Mouse (Mus musculus) heart, embryonic 13.5 days (tissue): ENCODE results near the gene Fance. TPM values are rescaled to one million over a fixed set of nuclear protein-coding genes. Genes with fewer than 3 reads are reported as not detected.

ENCODE experiments used
- ATAC-seq: fragments of 200-750 bp; cut with Nextera tagmentation; 2 replicates; pipeline ENCODE4 v1.8.0; 2017; ENCODE audit warnings: moderate TSS enrichment; ENCODE audit not compliant: insufficient number of reproducible peaks, low FRiP score, low TSS enrichment; ENCODE audit errors: extremely low read depth
- H3K27ac ChIP-seq: fragments of 300-500 bp; sonication (generic); replicated peaks from 2 replicates; pipeline ENCODE4 v1.5.1; 2015; ENCODE audit warnings: moderate library complexity, mild to moderate bottlenecking, inconsistent platforms
- H3K27me3 ChIP-seq: fragments of 300-500 bp; sonication (generic); replicated peaks from 2 replicates; pipeline ENCODE4 v1.6.1; 2015; ENCODE audit warnings: mild to moderate bottlenecking, inconsistent platforms
- H3K36me3 ChIP-seq: fragments of 300-500 bp; sonication (generic); 2 replicates; pipeline ENCODE4 v1.6.1; 2015; ENCODE audit warnings: mild to moderate bottlenecking, inconsistent platforms
- H3K4me1 ChIP-seq: fragments of 300-500 bp; sonication (generic); 2 replicates; pipeline ENCODE4 v1.6.1; 2015; ENCODE audit warnings: inconsistent platforms
- H3K4me2 ChIP-seq: fragments of 300-500 bp; sonication (generic); 2 replicates; pipeline ENCODE4 v1.6.1; 2015; ENCODE audit warnings: inconsistent platforms, mild to moderate bottlenecking, moderate library complexity
- H3K4me3 ChIP-seq: fragments of 300-500 bp; sonication (generic); 2 replicates; pipeline ENCODE4 v1.5.1; 2015; ENCODE audit warnings: moderate library complexity, mild to moderate bottlenecking, inconsistent platforms
- H3K9ac ChIP-seq: fragments of 300-500 bp; sonication (generic); 2 replicates; pipeline ENCODE4 v1.6.1; 2015; ENCODE audit warnings: inconsistent platforms, mild to moderate bottlenecking, moderate library complexity
- H3K9me3 ChIP-seq: fragments of 300-500 bp; sonication (generic); 2 replicates; pipeline ENCODE4 v1.6.1; 2016; ENCODE audit warnings: inconsistent platforms
- WGBS: fragments of 180-500 bp; shearing (Covaris S2); methylation state at CpG from one replicate; pipeline ENCODE4 v1.1.7; 2015; ENCODE audit warnings: mixed read lengths; 5-methylcytosine and 5-hydroxymethylcytosine counted together
- polyA plus RNA-seq: library from polyadenylated mRNA; unstranded; fragments of >200 nt; fragmentation: Nextera tagmentation; extraction: Ambion mirVana; gene quantifications from 2 replicates; pipeline ENCODE4 v1.2.1, GENCODE M21; 2015

Fance gene
- 19.3 and 22.2 TPM in 2 replicates for polyA plus RNA-seq

GRCm38 (mm10) chr17:28313212-28313879 is at the start of gene Fance:
Gene Fance (plus strand): TSS chr17:28313519.
- H3K9ac ChIP-seq = peak within 1 kb of the TSS; percentile 94
- H3K36me3 ChIP-seq = peaks cover 28% of the 10 kb centered on the region
- H3K27me3 ChIP-seq = no peaks in the 10 kb centered on the region
- ATAC-seq = peak; percentile 98
- peak within 1 kb of the TSS; percentile 75 for H3K4me2 ChIP-seq
- under 1% methylated on average over 69 of the region's 69 CpGs for WGBS
- H3K9me3 ChIP-seq = no peaks in the 10 kb centered on the region
- H3K27ac ChIP-seq = peak within 1 kb of the TSS; percentile 92
- H3K4me3 ChIP-seq = peak within 1 kb of the TSS; percentile 80
- H3K4me1 ChIP-seq = peaks cover 27% of the 10 kb centered on the region

- Histone ChIP-seq H3K9me3 (no peaks in the 10 kb centered on the region), H3K27ac (no peak overlapping the region), H3K9ac (no peak overlapping the region), H3K36me3 (peaks cover 3% of the 10 kb centered on the region; the same call in 1 of the 2 replicates), H3K27me3 (no peaks in the 10 kb centered on the region), H3K4me3 (no peak overlapping the region), H3K4me2 (no peak overlapping the region), H3K4me1 (peaks cover 33% of the 10 kb centered on the region)
- WGBS = 82% methylated on average over 5 of the region's 5 CpGs
- ATAC-seq = no peak
Measured at GRCm38 (mm10) chr17:28267251-28267650, 46.1 kb upstream of the Fance start.

- Histone ChIP-seq H3K4me2 (no peak overlapping the region), H3K9ac (no peak overlapping the region), H3K4me3 (no peak overlapping the region), H3K4me1 (peaks cover 29% of the 10 kb centered on the region), H3K9me3 (no peaks in the 10 kb centered on the region), H3K36me3 (peaks cover 3% of the 10 kb centered on the region; the same call in 1 of the 2 replicates), H3K27ac (no peak overlapping the region), H3K27me3 (no peaks in the 10 kb centered on the region)
- 64% methylated on average over 13 of the region's 13 CpGs for WGBS
- no peak for ATAC-seq
Measured at GRCm38 (mm10) chr17:28270165-28270564, 43.2 kb upstream of the Fance start.

GRCm38 (mm10) chr17:28271537-28272266 is 41.6 kb upstream of the Fance start:
- no peaks in the 10 kb centered on the region for H3K9me3 ChIP-seq
- ATAC-seq = no peak
- 79% methylated on average over 12 of the region's 12 CpGs for WGBS
- H3K4me3 ChIP-seq = no peak overlapping the region
- H3K27ac ChIP-seq = no peak overlapping the region
- H3K36me3 ChIP-seq = peaks cover 2% of the 10 kb centered on the region; the same call in 1 of the 2 replicates
- no peak overlapping the region; the same call in 1 of the 2 replicates for H3K9ac ChIP-seq
- no peak overlapping the region for H3K4me2 ChIP-seq
- H3K27me3 ChIP-seq = no peaks in the 10 kb centered on the region
- peaks cover 20% of the 10 kb centered on the region for H3K4me1 ChIP-seq

GRCm38 (mm10) chr17:28272281-28272680 is 41.0 kb upstream of the Fance start:
- WGBS = 57% methylated on average over 9 of the region's 9 CpGs
- Histone ChIP-seq H3K4me2 (no peak overlapping the region), H3K36me3 (no peaks in the 10 kb centered on the region), H3K27me3 (no peaks in the 10 kb centered on the region), H3K9me3 (no peaks in the 10 kb centered on the region), H3K27ac (no peak overlapping the region), H3K4me3 (no peak overlapping the region), H3K4me1 (peaks cover 20% of the 10 kb centered on the region), H3K9ac (peak overlapping the region; percentile 5; the same call in 1 of the 2 replicates)
- no peak for ATAC-seq

- Histone ChIP-seq H3K27ac (no peak overlapping the region), H3K27me3 (no peaks in the 10 kb centered on the region), H3K4me2 (no peak overlapping the region), H3K4me3 (no peak overlapping the region), H3K4me1 (peaks cover 20% of the 10 kb centered on the region), H3K36me3 (no peaks in the 10 kb centered on the region), H3K9ac (0 out of 2 replicates have a peak overlapping the region, but pooled peaks have one; percentile 5), H3K9me3 (no peaks in the 10 kb centered on the region)
- 38% methylated on average over 6 of the region's 6 CpGs for WGBS
- ATAC-seq = no peak
Measured at GRCm38 (mm10) chr17:28272837-28273236, 40.5 kb upstream of the Fance start.

- H3K27me3 ChIP-seq = no peaks in the 10 kb centered on the region
- H3K4me2 ChIP-seq = no peak overlapping the region
- H3K4me1 ChIP-seq = peaks cover 29% of the 10 kb centered on the region
- no peaks in the 10 kb centered on the region for H3K9me3 ChIP-seq
- WGBS = 68% methylated on average over 3 of the region's 3 CpGs
- H3K27ac ChIP-seq = no peak overlapping the region
- no peak overlapping the region for H3K4me3 ChIP-seq
- H3K9ac ChIP-seq = no peak overlapping the region
- no peaks in the 10 kb centered on the region for H3K36me3 ChIP-seq
- ATAC-seq = no peak
Measured at GRCm38 (mm10) chr17:28274739-28275138, 38.6 kb upstream of the Fance start.

GRCm38 (mm10) chr17:28277226-28277625 is 36.1 kb upstream of the Fance start:
- H3K9ac ChIP-seq = no peak overlapping the region
- no peaks in the 10 kb centered on the region for H3K9me3 ChIP-seq
- WGBS = 81% methylated on average over 14 of the region's 14 CpGs
- H3K27me3 ChIP-seq = no peaks in the 10 kb centered on the region
- H3K4me2 ChIP-seq = no peak overlapping the region
- no peak for ATAC-seq
- no peaks in the 10 kb centered on the region for H3K36me3 ChIP-seq
- H3K4me3 ChIP-seq = no peak overlapping the region
- peaks cover 38% of the 10 kb centered on the region for H3K4me1 ChIP-seq
- no peak overlapping the region for H3K27ac ChIP-seq

GRCm38 (mm10) chr17:28277721-28278120 is 35.6 kb upstream of the Fance start:
- Histone ChIP-seq H3K27me3 (no peaks in the 10 kb centered on the region), H3K27ac (no peak overlapping the region), H3K36me3 (no peaks in the 10 kb centered on the region), H3K9ac (no peak overlapping the region), H3K4me2 (no peak overlapping the region), H3K4me3 (no peak overlapping the region), H3K4me1 (peaks cover 33% of the 10 kb centered on the region), H3K9me3 (no peaks in the 10 kb centered on the region)
- WGBS = 77% methylated on average over 10 of the region's 10 CpGs
- no peak for ATAC-seq

- ATAC-seq = no peak
- Histone ChIP-seq H3K36me3 (no peaks in the 10 kb centered on the region), H3K4me1 (peaks cover 29% of the 10 kb centered on the region), H3K27ac (no peak overlapping the region), H3K9ac (no peak overlapping the region), H3K27me3 (no peaks in the 10 kb centered on the region), H3K4me2 (no peak overlapping the region), H3K4me3 (no peak overlapping the region), H3K9me3 (no peaks in the 10 kb centered on the region)
- 80% methylated on average over 3 of the region's 3 CpGs for WGBS
Measured at GRCm38 (mm10) chr17:28278156-28278555, 35.2 kb upstream of the Fance start.

GRCm38 (mm10) chr17:28279236-28279635 is 34.1 kb upstream of the Fance start:
- H3K4me1 ChIP-seq = peaks cover 28% of the 10 kb centered on the region
- WGBS = 45% methylated on average over 4 of the region's 4 CpGs
- no peaks in the 10 kb centered on the region for H3K27me3 ChIP-seq
- no peak overlapping the region for H3K4me2 ChIP-seq
- H3K4me3 ChIP-seq = no peak overlapping the region
- H3K9ac ChIP-seq = peak overlapping the region; percentile 25; the same call in 1 of the 2 replicates
- H3K36me3 ChIP-seq = no peaks in the 10 kb centered on the region
- H3K9me3 ChIP-seq = no peaks in the 10 kb centered on the region
- ATAC-seq = no peak
- no peak overlapping the region for H3K27ac ChIP-seq
